Mouse (Mus musculus): ENCODE results near the gene 1110002E22Rik. TPM values are rescaled to one million over a fixed set of nuclear protein-coding genes. Genes with fewer than 3 reads are reported as not detected.

Gene 1110002E22Rik
- total RNA-seq, 2 experiments from 2014 or later: 2.9 to 3.0 TPM

DNA sequence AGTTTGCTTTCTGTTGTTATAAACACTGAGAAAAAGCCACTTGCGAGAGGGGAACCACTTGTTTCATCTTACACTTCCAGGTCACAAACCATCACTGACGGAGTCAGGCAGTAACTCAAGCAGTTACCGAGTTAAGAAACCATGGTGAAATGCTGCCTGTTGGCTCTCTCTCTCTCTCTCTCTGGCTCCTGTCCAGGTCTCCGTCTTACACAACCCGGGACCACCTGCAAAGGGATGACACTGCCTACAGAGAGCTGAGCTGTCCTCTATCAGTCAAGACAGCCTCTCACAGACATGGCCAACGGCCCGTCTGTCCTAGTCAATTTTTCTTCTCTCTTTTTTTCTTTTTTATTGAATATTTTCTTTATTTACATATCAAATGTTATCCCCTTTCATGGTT lies 21.5 kb upstream of the 1110002E22Rik start:
- DNase-seq (ENCODE audit: extremely low spot score in 1 of 2, low spot score in 2 of 2): no peak
- intact Hi-C loops (cut with DNase I): no loop called here
- H3K27ac ChIP-seq: no peak overlapping the region
- no peak overlapping the region for H3K4me3 ChIP-seq
- TF ChIP-seq CTCF (IDR thresholded peaks at IDR 0.05): no peak

DNA sequence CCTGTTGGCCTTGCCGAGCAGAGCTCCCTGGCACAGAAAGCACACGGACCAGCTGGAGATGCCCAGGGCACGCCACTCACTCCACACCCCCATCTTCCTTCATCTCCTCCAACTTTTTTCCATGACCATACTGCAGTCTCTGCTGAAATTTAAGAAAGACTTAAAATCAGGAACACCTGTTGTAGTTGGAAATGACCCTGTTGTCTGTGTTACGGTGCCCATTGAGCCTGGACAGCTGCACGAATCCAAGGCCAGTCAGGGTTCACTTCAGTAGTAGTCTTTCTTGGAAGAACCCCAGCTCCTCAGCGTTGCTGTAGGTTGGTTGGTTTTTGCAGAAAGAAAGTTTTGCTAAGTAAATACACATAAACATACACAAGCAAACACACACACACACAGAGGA lies 15.3 kb upstream of the 1110002E22Rik start:
- DNase-seq (ENCODE audit: extremely low spot score in 1 of 2, low spot score in 2 of 2): no peak
- intact Hi-C loops (cut with DNase I): no loop called here
- no peak overlapping the region for H3K4me3 ChIP-seq
- no peak for TF ChIP-seq CTCF (IDR thresholded peaks at IDR 0.05)
- H3K27ac ChIP-seq: no peak overlapping the region

DNA sequence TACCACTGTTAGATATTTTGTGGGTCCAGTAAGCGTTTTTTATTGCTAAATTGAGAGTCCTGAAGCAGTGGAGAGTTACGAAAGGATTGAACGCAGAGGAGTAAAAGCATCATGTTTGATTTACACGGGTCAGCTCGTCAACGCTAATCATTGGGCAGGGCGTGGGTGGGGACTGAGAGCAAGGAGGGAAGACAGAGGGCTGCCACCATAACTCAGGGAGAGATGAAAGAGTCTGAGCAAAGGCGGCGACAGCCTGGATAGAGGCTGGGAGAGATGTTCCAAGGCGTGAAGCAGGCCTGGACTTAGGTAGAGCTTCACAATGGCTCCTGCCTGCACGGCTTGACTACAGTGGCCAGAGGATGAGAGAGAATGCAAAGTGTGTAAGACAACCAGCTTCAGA lies 14.1 kb upstream of the 1110002E22Rik start:
- H3K4me3 ChIP-seq: no peak overlapping the region
- no peak for DNase-seq (ENCODE audit: extremely low spot score in 1 of 2, low spot score in 2 of 2)
- TF ChIP-seq CTCF (IDR thresholded peaks at IDR 0.05): no peak
- no peak overlapping the region for H3K27ac ChIP-seq
- intact Hi-C loops (cut with DNase I): no loop called here

DNA sequence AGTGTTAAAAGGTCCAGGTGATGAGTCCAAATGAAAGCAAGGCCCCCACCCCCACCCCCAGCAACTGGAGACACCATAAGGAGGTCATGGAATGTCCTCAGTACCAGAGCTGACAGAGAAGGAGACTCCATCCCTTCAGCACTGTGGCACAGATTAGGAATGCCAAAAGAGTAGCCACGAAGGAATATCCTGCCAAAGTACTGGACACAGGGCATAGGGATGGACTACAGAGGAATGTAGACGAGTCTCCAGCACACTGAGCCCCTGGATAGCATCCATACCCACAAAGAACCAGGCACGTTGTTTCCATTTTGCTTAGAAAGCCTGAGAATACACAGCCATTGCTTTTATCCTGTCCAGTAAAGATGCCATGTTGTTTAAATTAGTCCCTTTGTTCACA lies 13.4 kb upstream of the 1110002E22Rik start:
- DNase-seq (ENCODE audit: extremely low spot score in 1 of 2, low spot score in 2 of 2): no peak
- Histone ChIP-seq H3K4me3 (no peak overlapping the region), H3K27ac (no peak overlapping the region)
- TF ChIP-seq CTCF (IDR thresholded peaks at IDR 0.05): no peak
- intact Hi-C loops (cut with DNase I): no loop called here

DNA sequence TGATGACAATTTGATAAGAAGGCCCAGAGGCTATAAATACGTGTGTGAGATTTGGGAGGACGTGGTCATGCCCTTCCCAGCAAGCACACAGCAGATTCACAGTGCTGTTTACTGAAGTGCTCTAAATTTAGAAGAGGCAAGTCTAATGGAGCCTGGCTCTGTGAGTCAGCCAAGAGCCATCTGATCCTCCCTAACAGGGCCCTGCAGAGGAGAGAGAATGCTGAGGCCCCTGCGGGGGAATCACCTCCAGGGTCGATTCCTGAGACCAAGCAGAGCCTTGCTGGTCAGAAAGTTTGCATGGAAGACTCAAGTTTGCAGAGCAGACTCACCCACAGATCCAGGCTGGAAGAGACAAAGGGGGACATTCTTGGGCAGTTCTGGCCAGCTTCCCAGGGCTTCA lies 10.9 kb upstream of the 1110002E22Rik start:
- TF ChIP-seq CTCF (IDR thresholded peaks at IDR 0.05): no peak
- intact Hi-C loops (cut with DNase I): no loop called here
- Histone ChIP-seq H3K27ac (peak overlapping the region; percentile 28; the same call in 1 of the 2 replicates), H3K4me3 (no peak overlapping the region)
- no peak for DNase-seq (ENCODE audit: extremely low spot score in 1 of 2, low spot score in 2 of 2)

DNA sequence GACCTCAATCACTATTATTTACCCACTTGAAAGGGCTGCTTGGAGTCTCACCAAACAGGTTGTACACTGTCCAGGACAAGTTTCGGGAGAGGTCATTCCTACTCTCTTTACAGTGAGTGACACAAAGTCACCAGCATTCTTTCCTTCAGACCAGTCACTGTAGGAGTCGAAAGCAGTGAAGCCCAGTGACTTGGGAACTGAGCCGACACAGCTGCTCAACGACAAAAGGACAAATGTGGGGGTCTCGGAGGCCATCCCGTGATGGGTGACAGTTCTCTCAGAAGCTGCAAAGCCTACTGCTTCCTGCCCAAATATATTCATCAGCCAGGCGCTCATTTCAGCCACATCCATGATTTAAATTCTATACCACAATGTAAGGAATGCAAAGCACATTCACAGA lies 7.9 kb upstream of the 1110002E22Rik start:
- H3K4me3 ChIP-seq: no peak overlapping the region
- no peak overlapping the region for H3K27ac ChIP-seq
- TF ChIP-seq CTCF (IDR thresholded peaks at IDR 0.05): no peak
- DNase-seq (ENCODE audit: extremely low spot score in 1 of 2, low spot score in 2 of 2): no peak
- intact Hi-C loops (cut with DNase I): no loop called here

DNA sequence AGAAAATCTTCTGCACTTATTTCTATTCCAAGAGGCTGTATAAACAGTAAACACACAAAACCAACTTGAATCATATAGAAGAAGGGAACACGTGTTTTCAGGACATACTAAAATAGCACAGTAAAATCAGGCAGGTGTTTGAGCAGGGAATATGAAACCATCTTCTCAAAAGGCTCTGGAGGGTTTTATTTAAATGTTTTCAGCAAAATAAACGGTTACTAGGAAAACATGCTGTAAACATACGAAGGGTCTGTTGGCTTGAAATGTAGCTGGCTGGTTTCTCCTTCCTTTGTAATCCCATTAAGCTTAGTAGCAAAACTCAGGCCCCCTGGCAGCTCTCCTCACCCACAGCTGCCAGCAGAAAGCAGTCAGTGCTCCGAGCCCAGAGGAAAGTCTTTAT lies 6.6 kb upstream of the 1110002E22Rik start:
- Histone ChIP-seq H3K4me3 (no peak overlapping the region), H3K27ac (no peak overlapping the region)
- no peak for DNase-seq (ENCODE audit: extremely low spot score in 1 of 2, low spot score in 2 of 2)
- intact Hi-C loops (cut with DNase I): no loop called here
- no peak for TF ChIP-seq CTCF (IDR thresholded peaks at IDR 0.05)

DNA sequence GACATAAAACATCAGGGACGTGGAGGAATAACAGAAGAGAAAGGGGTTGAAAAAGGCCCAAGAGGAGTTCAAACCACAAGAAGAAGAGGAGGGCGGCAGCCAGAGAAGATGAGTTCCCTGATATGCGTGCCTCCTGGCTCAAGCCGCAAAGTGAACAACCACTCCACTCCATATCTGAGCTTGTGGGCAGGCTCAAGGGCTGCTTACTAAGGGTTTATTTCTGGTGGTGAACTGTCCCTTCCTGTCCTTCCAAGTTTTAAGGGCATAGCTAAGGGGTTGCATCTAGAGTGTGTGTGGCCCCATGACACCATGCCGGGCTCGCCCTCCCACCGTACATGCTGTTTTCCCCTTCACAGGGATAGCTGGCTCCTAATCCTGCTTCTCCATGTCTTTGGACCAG lies 4.4 kb upstream of the 1110002E22Rik start:
- TF ChIP-seq CTCF (IDR thresholded peaks at IDR 0.05): no peak
- H3K27ac ChIP-seq: no peak overlapping the region
- H3K4me3 ChIP-seq: no peak overlapping the region
- DNase-seq (ENCODE audit: extremely low spot score in 1 of 2, low spot score in 2 of 2): no peak
- intact Hi-C loops (cut with DNase I): loop anchor here (5.0 kb wide), 1 partner anchor 63 kb away; no protein-coding TSS in a partner anchor

DNA sequence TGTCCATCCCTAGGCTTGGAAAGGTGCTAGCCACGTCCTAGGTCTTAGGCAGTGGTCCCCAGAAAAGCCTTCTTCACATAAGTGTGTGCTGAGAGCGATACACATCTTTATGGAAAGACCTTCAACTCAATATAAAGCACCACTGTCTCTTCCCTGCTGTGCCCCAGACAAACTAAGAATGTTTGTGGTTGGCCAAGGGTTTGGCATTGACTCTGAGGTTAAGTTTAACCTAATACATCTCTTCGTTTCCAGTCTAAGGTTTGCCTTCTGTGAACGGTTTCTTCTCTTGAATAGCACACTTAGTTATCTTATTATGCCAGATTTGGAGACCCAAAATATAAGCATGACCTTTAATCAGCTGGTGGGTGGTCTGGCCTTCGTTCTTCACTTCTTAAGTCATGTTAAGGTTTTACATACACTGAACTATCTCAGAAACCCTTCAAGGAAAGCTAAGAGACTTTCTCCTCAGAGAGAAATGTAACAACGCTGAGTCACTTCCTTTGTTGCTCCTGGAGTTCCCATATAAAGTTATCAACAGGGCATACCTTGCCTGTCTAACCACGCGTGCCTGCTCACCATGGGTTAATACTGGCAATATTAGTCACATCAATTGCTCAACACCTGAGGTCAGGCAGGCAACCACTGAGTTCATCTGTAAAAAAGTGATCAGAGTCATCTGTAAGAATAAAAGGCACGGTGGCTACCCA lies 3.5 kb upstream of the 1110002E22Rik start:
- no peak for DNase-seq (ENCODE audit: extremely low spot score in 1 of 2, low spot score in 2 of 2)
- TF ChIP-seq CTCF (IDR thresholded peaks at IDR 0.05): no peak
- no peak overlapping the region for H3K4me3 ChIP-seq
- intact Hi-C loops (cut with DNase I): loop anchor here (5.0 kb wide), 1 partner anchor 64 kb away; no protein-coding TSS in a partner anchor
- H3K27ac ChIP-seq: no peak overlapping the region

DNA sequence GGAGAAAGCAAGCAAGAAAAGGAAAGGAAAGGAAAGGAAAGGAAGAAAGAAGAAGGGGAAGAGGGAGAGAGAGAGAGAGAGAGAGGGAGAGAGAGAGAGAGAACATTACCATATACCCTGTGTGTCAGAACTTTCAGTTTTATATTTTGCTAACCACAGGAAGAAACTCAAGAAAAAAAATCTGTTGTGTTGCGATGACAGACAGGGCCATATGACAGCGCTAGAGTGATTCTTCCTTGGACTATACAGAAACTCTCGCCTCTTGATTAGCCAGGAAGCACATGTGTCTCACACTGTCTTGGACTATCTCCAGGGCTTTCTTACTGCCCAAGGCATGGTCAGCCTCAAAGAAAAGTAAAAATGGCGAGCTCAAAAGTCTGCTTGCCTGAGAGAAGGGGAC lies 2.2 kb upstream of the 1110002E22Rik start:
- H3K4me3 ChIP-seq: no peak overlapping the region
- intact Hi-C loops (cut with DNase I): loop anchor here (5.0 kb wide), 1 partner anchor 65 kb away; no protein-coding TSS in a partner anchor
- no peak for DNase-seq (ENCODE audit: extremely low spot score in 1 of 2, low spot score in 2 of 2)
- no peak for TF ChIP-seq CTCF (IDR thresholded peaks at IDR 0.05)
- no peak overlapping the region for H3K27ac ChIP-seq

DNA sequence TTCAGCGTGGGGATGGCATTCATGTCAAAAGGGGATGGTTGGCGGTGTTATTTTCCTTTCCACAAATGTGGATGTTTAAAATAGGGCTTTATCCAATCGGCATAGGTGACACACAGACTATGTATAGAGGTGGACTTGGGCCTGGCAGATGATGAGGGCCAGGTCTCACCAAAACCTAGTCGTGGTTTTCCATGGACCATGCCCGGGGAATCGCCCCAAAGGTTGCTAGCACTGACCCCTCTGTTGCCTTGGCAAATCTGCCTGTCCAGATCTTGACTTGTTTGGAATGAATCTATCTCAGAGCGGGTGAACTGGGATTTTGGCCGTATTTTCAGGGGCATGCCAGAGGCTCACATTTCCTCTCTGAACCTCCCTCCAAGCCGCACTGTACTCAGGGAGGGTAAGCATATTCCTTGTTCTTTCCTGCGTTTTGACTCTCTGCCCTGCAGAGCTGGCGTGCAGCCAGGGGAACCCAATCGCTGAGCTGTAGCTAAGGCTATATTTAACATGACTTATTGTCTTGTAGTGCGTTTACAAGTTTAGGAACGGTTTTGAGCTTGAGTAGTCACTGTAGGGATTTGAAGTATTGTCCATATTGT lies 1.0 kb upstream of the 1110002E22Rik start:
- Histone ChIP-seq H3K4me3 (no peak overlapping the region), H3K27ac (peak overlapping the region; percentile 36; the same call in 1 of the 2 replicates)
- TF ChIP-seq CTCF (IDR thresholded peaks at IDR 0.05): no peak
- peak in 1 of 2 experiments; percentile 18 for DNase-seq (ENCODE audit: extremely low spot score in 1 of 2, low spot score in 2 of 2)
- intact Hi-C loops (cut with DNase I): loop anchor here (5.0 kb wide), 1 partner anchor 67 kb away; no protein-coding TSS in a partner anchor

DNA sequence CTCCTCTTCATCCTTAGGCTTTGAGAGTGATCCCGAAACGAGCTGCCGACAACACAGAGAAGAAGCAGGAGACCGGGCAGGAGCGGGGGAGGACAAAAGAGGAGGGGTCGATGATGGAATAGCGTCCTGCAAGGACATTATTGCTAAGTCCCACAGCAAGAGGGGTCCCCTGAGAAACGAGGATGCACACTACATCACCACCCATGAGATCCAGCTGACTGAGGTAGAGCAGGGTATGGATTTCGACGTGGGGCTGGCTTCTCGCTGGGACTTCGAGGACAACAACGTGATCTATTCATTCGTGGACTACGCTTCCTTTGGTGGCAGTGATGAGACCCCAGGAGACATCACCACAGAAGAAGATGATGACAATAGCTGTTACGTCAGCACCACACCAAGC lies 1.1 kb downstream of the 1110002E22Rik start:
- intact Hi-C loops (cut with DNase I): loop anchor here (1.0 to 5.0 kb wide), 2 partner anchors 77 to 199 kb away; partner anchors contain the start of genes Dnajb14 and Trmt10a
- no peak for TF ChIP-seq CTCF (IDR thresholded peaks at IDR 0.05)
- no peak overlapping the region for H3K4me3 ChIP-seq
- DNase-seq (ENCODE audit: extremely low spot score in 1 of 2, low spot score in 2 of 2): no peak
- peak overlapping the region; percentile 72; the same call in 1 of the 2 replicates for H3K27ac ChIP-seq

Data from left cerebral cortex, adult 2 months (tissue).